Mouse (Mus musculus) bone marrow macrophage, adult 2 months (primary cell): ENCODE measurements around the gene Gm20388.

Source experiments
- CTCF ChIP-seq: IDR thresholded peaks from 2 replicates; pipeline ENCODE4 v1.5.1; 2012; ENCODE audit warnings: low read depth, mild to moderate bottlenecking, low read length, moderate library complexity
- POLR2A ChIP-seq: IDR thresholded peaks from 2 replicates; pipeline ENCODE4 v1.6.1; 2012; ENCODE audit warnings: mild to moderate bottlenecking, low read depth, low read length, borderline replicate concordance

DNA sequence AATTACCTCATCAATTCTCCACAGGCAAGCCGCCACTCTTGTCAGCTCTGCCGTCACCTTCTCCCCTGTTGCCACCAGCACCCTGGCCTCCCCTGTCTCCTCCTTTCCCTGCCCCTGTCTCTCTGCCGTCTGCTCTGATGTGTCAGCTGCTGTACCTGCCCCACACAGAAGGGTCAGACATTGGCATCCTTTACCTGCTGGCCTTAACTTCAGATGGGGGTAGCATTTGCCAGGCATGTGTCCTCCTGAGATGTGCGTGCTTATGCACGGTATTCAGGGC, 2883.5 kb downstream of the Gm20388 start:
- no peak for TF ChIP-seq POLR2A
- no peak for TF ChIP-seq CTCF
